Mouse (Mus musculus) gastrocnemius, postnatal 4 days (tissue): Measurements from ENCODE around the gene Synpo2. TPM values are rescaled to one million over a fixed set of nuclear protein-coding genes. Genes with fewer than 3 reads are reported as not detected.

Experiments
- DNase-seq, 2 experiments: peaks; one replicate each; pipeline ENCODE4 v3.0.0; 2021 to 2022; ENCODE audit warnings: low spot score in 2 of 2, mixed read lengths in 2 of 2
- total RNA-seq, 2 experiments: library from RNA; stranded (reverse); gene quantifications; 2 replicates each; pipeline ENCODE4 v1.2.3; 2021

Synpo2 gene
- total RNA-seq, 2 experiments from 2014 or later: 110 to 129 TPM

DNA sequence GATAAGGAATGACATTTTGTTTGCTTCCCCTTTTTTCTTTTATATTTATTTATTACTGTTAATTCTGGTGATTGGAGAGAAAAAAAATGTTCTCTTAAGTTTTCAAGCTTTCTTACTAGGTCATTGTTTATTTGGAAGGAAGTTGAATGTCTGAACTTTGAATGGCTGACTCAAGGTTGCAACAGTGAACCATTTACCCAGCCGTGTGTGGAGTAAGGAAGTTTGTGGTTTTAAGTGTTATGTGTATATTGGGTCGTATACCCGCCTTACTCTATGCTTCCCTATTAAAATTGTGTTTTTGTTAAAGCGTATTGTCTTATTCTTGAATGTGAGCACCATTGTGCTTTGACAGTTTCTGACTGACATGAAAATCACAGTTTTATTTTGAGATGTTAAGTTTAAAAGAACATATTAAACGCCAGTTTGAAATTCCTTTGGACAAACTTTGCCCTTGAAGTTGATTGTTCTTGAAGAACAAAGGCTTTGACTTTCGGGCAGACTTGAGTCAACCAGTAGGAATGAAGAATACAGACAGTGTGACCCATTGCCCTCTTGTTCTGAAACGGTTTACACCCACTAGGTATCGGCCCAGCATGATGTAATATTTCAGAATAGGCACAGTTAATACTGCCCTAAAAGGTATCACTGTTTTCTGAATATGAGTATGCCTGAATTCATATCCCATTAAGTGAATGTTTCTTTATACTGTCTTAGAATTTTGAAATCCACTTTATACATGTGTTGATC, 182.6 kb downstream of the Synpo2 start:
- DNase-seq: no peak

- DNase-seq: no peak
Measured at GRCm38 (mm10) chr3:123042308-123042707, 193.6 kb downstream of the Synpo2 start.

DNA sequence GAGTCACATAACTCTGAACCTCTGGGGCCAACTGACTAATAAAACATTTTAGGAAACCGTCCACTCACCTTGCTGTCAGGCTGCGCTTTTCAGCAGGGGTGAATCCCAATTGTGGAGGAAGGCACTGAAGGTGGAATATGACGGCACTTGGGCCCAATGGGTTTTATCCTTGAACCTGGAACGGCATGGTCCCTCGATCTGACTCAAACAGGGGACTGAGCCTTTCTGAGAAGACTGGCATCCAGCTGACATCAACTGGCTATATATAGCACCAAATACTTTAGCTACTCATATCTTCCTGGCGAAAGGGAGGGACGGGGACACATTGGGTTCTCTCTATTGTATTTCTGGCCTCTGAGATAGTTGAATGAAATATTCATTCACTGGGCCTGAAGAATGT, 201.2 kb downstream of the Synpo2 start, which contains the start of gene Myoz2:
Gene Myoz2 (minus strand): TSS at position 264 of the 400 bp plus-strand sequence.
- no peak for DNase-seq

DNA sequence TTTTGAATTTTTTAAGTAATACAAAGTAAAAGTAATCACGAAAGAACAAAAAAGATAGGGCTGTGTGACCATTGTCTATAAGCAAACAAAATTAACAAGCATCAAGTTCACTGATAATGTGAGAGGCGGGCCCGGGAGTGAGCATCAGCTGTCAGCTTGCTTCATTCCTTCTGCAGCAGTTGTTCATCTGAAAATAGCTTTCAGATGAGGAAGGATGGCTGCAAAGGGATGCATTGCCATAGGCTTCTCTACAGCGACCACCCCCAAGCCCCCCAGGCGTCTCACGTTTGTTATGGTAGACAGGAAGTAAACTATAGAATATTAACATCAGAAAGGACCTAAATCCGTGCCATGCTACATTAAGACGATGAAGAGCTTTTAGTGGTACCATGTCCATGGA, 202.1 kb downstream of the Synpo2 start:
- no peak for DNase-seq

Other genes with a start within 250 kb of the Synpo2 start
- gene Myoz2, start 201.1 kb downstream of the Synpo2 start, total RNA-seq: 100 to 1,000 TPM; 445 to 535 TPM
- gene Sec24d, start 31.3 kb upstream of the Synpo2 start, total RNA-seq: 10 to 100 TPM; 61.3 to 69.4 TPM
- 10 to 100 TPM; 12.9 to 13.3 TPM for gene Mettl14, start 150.0 kb upstream of the Synpo2 start, total RNA-seq
- gene Prss12, start 210.8 kb upstream of the Synpo2 start, total RNA-seq: 1 to 10 TPM; 5.8 to 6.5 TPM